Mouse (Mus musculus) spleen, postnatal 36 days (tissue): ENCODE measurements at regions not wholly inside any gene's neighbourhood (a gene's known extent, or its start where the extent isn't known, plus 50 kb on each side); places are given as distances from the start of the nearest gene placed in this dataset.

Source experiments
- DNase-seq, 2 experiments: peaks; one replicate each; pipeline ENCODE4 v3.0.0; 2022; ENCODE audit warnings: low spot score in 2 of 2, mixed read lengths in 1 of 2

DNA sequence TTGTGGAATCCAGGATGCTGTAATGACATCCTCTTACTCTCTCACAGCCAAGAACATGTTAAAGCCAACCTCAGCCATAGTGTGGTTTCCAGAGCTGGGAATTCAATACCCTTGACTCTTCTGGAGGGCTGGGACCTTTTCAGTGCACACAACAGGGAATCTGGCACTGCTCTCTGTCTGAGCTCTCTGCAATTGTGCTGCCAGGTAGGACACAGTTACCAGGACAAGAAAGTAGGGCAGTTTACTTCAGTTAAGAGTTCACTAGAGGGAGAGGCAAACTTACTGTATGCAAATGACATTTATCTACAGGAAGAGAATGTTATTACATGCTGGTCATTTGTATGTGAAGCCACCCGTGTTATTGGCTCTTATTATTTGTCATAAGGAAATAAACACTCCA lies 197.6 kb downstream of the Arl4a start:
- DNase-seq = no peak

- DNase-seq = no peak
Observed at GRCm38 (mm10) chr12:39831079-39831478, 206.7 kb downstream of the Arl4a start.

- DNase-seq = no peak
Observed at GRCm38 (mm10) chr12:39830530-39830929, 207.3 kb downstream of the Arl4a start.

DNA sequence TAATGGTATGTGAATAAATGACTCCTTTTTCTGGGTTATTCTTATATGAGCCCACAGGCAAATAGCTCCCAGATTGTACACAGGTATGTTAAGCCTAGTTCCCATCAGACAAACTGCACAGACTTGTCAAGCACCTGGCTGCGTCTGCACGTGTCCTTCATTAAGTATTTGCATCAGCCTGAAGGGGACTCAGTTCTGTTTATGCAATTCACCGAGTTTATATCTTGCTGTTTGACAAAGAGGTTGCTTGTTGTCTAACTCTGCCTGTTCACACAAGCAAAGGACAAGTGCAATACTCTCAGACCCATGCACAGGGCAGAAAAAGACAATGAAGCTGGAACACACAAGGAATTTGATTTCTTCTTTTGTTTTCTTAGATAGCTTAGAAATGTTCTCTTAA lies 215.2 kb downstream of the Arl4a start:
- no peak for DNase-seq

DNA sequence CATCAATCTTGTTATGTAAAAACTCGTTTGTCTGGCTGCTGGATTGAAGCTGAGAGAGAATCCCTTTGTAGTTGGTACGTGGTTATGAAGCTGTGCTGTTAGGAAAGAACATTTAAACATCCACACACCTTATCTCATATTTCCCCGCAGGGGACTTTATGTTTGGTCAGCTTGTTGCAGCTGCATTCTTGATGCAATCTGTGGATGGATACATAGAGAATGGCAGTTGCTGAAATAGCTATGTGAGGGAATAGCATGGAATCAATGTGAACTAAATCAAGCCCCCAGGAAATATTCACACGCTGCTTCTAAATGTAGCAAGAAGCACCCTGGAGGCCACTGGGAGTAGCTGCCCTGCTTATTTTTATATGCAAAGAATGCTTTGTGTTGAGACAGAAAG lies 236.3 kb downstream of the Arl4a start:
- no peak for DNase-seq

- no peak for DNase-seq
Observed at GRCm38 (mm10) chr12:39797843-39798242, 240.0 kb downstream of the Arl4a start.

DNA sequence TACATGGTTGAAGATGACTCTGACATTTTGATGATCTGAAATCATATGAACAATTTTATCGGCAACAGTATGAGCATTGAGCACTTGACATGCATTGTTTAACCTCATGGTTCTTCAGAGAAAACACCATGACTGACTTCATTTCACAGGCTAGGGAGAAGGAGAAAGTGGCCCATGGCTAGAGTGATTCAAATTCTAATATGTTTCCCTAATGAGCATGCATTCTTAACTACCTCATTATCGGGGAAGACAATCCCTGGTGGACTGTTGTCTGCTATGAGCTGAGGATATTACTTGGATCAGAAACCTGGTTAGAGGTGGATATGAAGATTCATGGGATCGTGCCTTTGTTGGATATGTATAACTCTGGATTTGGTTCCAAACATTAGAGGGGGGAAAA lies 240.9 kb downstream of the Arl4a start:
- no peak for DNase-seq

- no peak for DNase-seq
Observed at GRCm38 (mm10) chr12:39785026-39785425, 252.8 kb downstream of the Arl4a start.

GRCm38 (mm10) chr12:39784532-39784931 lies 253.3 kb downstream of the Arl4a start:
- DNase-seq = no peak

GRCm38 (mm10) chr12:39776173-39776572 lies 261.7 kb downstream of the Arl4a start:
- no peak for DNase-seq

DNA sequence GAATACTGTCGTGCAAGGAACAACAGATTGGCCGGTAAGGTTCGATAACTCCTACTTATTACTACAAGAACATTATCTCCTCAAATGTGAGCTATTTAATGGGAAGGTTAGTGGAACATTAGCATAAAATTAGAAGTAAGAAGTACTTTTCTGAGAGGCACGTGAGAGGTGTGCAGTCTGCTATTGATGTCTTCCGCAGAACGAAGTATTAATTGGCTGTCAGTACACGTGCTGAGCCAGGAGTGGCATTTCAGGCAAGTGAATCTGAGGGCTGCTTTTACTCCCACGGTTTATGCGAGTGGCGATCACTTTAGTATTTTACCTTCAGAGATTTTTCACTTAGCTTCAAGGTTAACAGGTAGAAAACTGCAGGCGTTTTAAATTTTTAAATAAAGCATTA lies 270.8 kb downstream of the Arl4a start:
- DNase-seq = no peak

DNA sequence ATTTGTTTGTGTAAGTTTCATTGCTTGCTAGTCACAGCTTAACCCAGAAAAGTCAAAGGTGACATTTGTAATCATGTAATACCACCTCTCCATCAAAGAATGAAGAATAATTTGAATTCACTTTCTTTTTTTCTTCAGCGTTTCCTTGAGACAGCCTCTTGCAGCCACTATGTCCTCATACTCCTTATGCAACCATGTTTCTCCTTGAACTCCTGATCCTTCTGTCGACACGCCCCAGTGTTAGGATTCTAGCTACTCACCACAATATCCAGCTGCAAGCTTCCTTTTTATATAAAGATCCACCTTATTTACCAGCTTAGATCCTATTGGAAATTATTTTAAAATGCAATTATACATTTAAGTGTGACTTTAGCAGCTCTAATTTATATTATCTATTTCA lies 274.3 kb downstream of the Arl4a start:
- DNase-seq = no peak

GRCm38 (mm10) chr12:39761946-39762345 lies 275.9 kb downstream of the Arl4a start:
- DNase-seq = no peak

GRCm38 (mm10) chr12:39761326-39761725 lies 276.5 kb downstream of the Arl4a start:
- no peak for DNase-seq

- no peak for DNase-seq
Observed at GRCm38 (mm10) chr12:39757975-39758374, 279.9 kb downstream of the Arl4a start.

GRCm38 (mm10) chr12:39751850-39752249 lies 286.0 kb downstream of the Arl4a start:
- no peak for DNase-seq

GRCm38 (mm10) chr12:39742156-39743063 lies 295.4 kb downstream of the Arl4a start:
- no peak for DNase-seq

- no peak for DNase-seq
Observed at GRCm38 (mm10) chr12:39741051-39741847, 296.6 kb downstream of the Arl4a start.

GRCm38 (mm10) chr12:39736966-39737365 lies 300.9 kb downstream of the Arl4a start:
- DNase-seq = no peak

GRCm38 (mm10) chr12:39736097-39736920 lies 301.5 kb downstream of the Arl4a start:
- no peak for DNase-seq

- DNase-seq = no peak
Observed at GRCm38 (mm10) chr12:39734176-39734575, 303.6 kb downstream of the Arl4a start.

- DNase-seq = no peak
Observed at GRCm38 (mm10) chr12:39731177-39731576, 306.6 kb downstream of the Arl4a start.
